Mouse (Mus musculus): ENCODE measurements around the gene Tmem120b. TPM values are rescaled to one million over a fixed set of nuclear protein-coding genes. Genes with fewer than 3 reads are reported as not detected.

Tmem120b gene
- polyA plus RNA-seq, 1 experiment from 2014 or later: 12.4 TPM

GRCm38 (mm10) chr5:123094238-123094991 is 26.2 kb downstream of the Tmem120b start:
- no peaks in the 10 kb centered on the region for H3K27me3 ChIP-seq (ENCODE audit: control insufficient read depth, insufficient read depth, low read depth, low read length)
- no peak overlapping the region for H3K4me2 ChIP-seq (ENCODE audit: low read depth, low read length)
- WGBS: 68% methylated on average over 25 of the region's 25 CpGs
- no peaks in the 10 kb centered on the region for H3K36me3 ChIP-seq (ENCODE audit: control insufficient read depth, insufficient read depth, low read length)
- no peak overlapping the region for H3K27ac ChIP-seq (ENCODE audit: low read length)
- H3K9me3 ChIP-seq (ENCODE audit: control insufficient read depth, low read length): no peaks in the 10 kb centered on the region
- no peak for ATAC-seq (ENCODE audit: low read depth)
- no peaks in the 10 kb centered on the region for H3K4me1 ChIP-seq (replicated peaks; ENCODE audit: control insufficient read depth, insufficient read depth, low read length)
- no peak overlapping the region for H3K4me3 ChIP-seq (ENCODE audit: low read length)
- no peak overlapping the region for H3K9ac ChIP-seq (ENCODE audit: low read length)

- Histone ChIP-seq H3K27me3 (ENCODE audit: control insufficient read depth, insufficient read depth, low read depth, low read length) (no peaks in the 10 kb centered on the region), H3K9me3 (ENCODE audit: control insufficient read depth, low read length) (no peaks in the 10 kb centered on the region), H3K4me1 (replicated peaks; ENCODE audit: control insufficient read depth, insufficient read depth, low read length) (no peaks in the 10 kb centered on the region), H3K36me3 (ENCODE audit: control insufficient read depth, insufficient read depth, low read length) (no peaks in the 10 kb centered on the region), H3K27ac (ENCODE audit: low read length) (no peak overlapping the region), H3K4me3 (ENCODE audit: low read length) (no peak overlapping the region), H3K9ac (ENCODE audit: low read length) (no peak overlapping the region), H3K4me2 (ENCODE audit: low read depth, low read length) (no peak overlapping the region)
- no peak for ATAC-seq (ENCODE audit: low read depth)
- WGBS: 87% methylated on average over 8 of the region's 8 CpGs
Observed at GRCm38 (mm10) chr5:123096299-123096698, 28.1 kb downstream of the Tmem120b start.

- 65% methylated on average over 2 of the region's 2 CpGs for WGBS
- no peak for ATAC-seq (ENCODE audit: low read depth)
- Histone ChIP-seq H3K27ac (ENCODE audit: low read length) (no peak overlapping the region), H3K4me1 (replicated peaks; ENCODE audit: control insufficient read depth, insufficient read depth, low read length) (0 out of 2 replicates have a peak, but pooled peaks cover 3% of the 10 kb centered on the region), H3K36me3 (ENCODE audit: control insufficient read depth, insufficient read depth, low read length) (no peaks in the 10 kb centered on the region), H3K4me2 (ENCODE audit: low read depth, low read length) (no peak overlapping the region), H3K9me3 (ENCODE audit: control insufficient read depth, low read length) (no peaks in the 10 kb centered on the region), H3K27me3 (ENCODE audit: control insufficient read depth, insufficient read depth, low read depth, low read length) (no peaks in the 10 kb centered on the region), H3K4me3 (ENCODE audit: low read length) (no peak overlapping the region), H3K9ac (ENCODE audit: low read length) (no peak overlapping the region)
Observed at GRCm38 (mm10) chr5:123098487-123098886, 30.3 kb downstream of the Tmem120b start.

- H3K4me3 ChIP-seq (ENCODE audit: low read length): no peak overlapping the region
- H3K4me2 ChIP-seq (ENCODE audit: low read depth, low read length): no peak overlapping the region
- H3K27ac ChIP-seq (ENCODE audit: low read length): no peak overlapping the region
- no peaks in the 10 kb centered on the region for H3K36me3 ChIP-seq (ENCODE audit: control insufficient read depth, insufficient read depth, low read length)
- no peaks in the 10 kb centered on the region for H3K9me3 ChIP-seq (ENCODE audit: control insufficient read depth, low read length)
- no peak for ATAC-seq (ENCODE audit: low read depth)
- H3K4me1 ChIP-seq (replicated peaks; ENCODE audit: control insufficient read depth, insufficient read depth, low read length): 0 out of 2 replicates have a peak, but pooled peaks cover 3% of the 10 kb centered on the region
- WGBS: 39% methylated on average over 7 of the region's 7 CpGs
- H3K27me3 ChIP-seq (ENCODE audit: control insufficient read depth, insufficient read depth, low read depth, low read length): no peaks in the 10 kb centered on the region
- no peak overlapping the region for H3K9ac ChIP-seq (ENCODE audit: low read length)
Observed at GRCm38 (mm10) chr5:123102376-123102775, 34.2 kb downstream of the Tmem120b start.

GRCm38 (mm10) chr5:123103556-123103955 is 35.3 kb downstream of the Tmem120b start:
- Histone ChIP-seq H3K4me3 (ENCODE audit: low read length) (no peak overlapping the region), H3K27me3 (ENCODE audit: control insufficient read depth, insufficient read depth, low read depth, low read length) (no peaks in the 10 kb centered on the region), H3K4me2 (ENCODE audit: low read depth, low read length) (no peak overlapping the region), H3K36me3 (ENCODE audit: control insufficient read depth, insufficient read depth, low read length) (no peaks in the 10 kb centered on the region), H3K27ac (ENCODE audit: low read length) (no peak overlapping the region), H3K9ac (ENCODE audit: low read length) (no peak overlapping the region), H3K9me3 (ENCODE audit: control insufficient read depth, low read length) (no peaks in the 10 kb centered on the region), H3K4me1 (replicated peaks; ENCODE audit: control insufficient read depth, insufficient read depth, low read length) (0 out of 2 replicates have a peak, but pooled peaks cover 3% of the 10 kb centered on the region)
- ATAC-seq (ENCODE audit: low read depth): peak; percentile 44; the same call in 1 of the 2 replicates
- WGBS: 39% methylated on average over 8 of the region's 8 CpGs

GRCm38 (mm10) chr5:123104769-123105168 is 36.6 kb downstream of the Tmem120b start:
- WGBS: 49% methylated on average over 6 of the region's 6 CpGs

GRCm38 (mm10) chr5:123109452-123110203 is 41.4 kb downstream of the Tmem120b start:
- Histone ChIP-seq H3K4me3 (ENCODE audit: low read length) (no peak overlapping the region), H3K27me3 (ENCODE audit: control insufficient read depth, insufficient read depth, low read depth, low read length) (no peaks in the 10 kb centered on the region), H3K36me3 (ENCODE audit: control insufficient read depth, insufficient read depth, low read length) (no peaks in the 10 kb centered on the region), H3K4me2 (ENCODE audit: low read depth, low read length) (peak overlapping the region; percentile 44), H3K27ac (ENCODE audit: low read length) (no peak overlapping the region), H3K4me1 (replicated peaks; ENCODE audit: control insufficient read depth, insufficient read depth, low read length) (peaks cover 14% of the 10 kb centered on the region), H3K9me3 (ENCODE audit: control insufficient read depth, low read length) (no peaks in the 10 kb centered on the region), H3K9ac (ENCODE audit: low read length) (no peak overlapping the region)
- ATAC-seq (ENCODE audit: low read depth): peak; percentile 59; the same call in 1 of the 2 replicates
- 34% methylated on average over 13 of the region's 13 CpGs for WGBS

More at GRCm38 (mm10) chr5:123104769-123105168, 36.6 kb downstream of the Tmem120b start:
- ATAC-seq (ENCODE audit: low read depth): peak; percentile 6; the same call in 1 of the 2 replicates
- H3K4me2 ChIP-seq (ENCODE audit: low read depth, low read length): no peak overlapping the region
- no peak overlapping the region for H3K27ac ChIP-seq (ENCODE audit: low read length)
- H3K27me3 ChIP-seq (ENCODE audit: control insufficient read depth, insufficient read depth, low read depth, low read length): no peaks in the 10 kb centered on the region
- H3K4me3 ChIP-seq (ENCODE audit: low read length): no peak overlapping the region
- no peaks in the 10 kb centered on the region for H3K9me3 ChIP-seq (ENCODE audit: control insufficient read depth, low read length)
- H3K4me1 ChIP-seq (replicated peaks; ENCODE audit: control insufficient read depth, insufficient read depth, low read length): peaks cover 6% of the 10 kb centered on the region
- H3K36me3 ChIP-seq (ENCODE audit: control insufficient read depth, insufficient read depth, low read length): no peaks in the 10 kb centered on the region
- no peak overlapping the region for H3K9ac ChIP-seq (ENCODE audit: low read length)

- Histone ChIP-seq H3K4me2 (ENCODE audit: low read depth, low read length) (no peak overlapping the region), H3K27me3 (ENCODE audit: control insufficient read depth, insufficient read depth, low read depth, low read length) (no peaks in the 10 kb centered on the region), H3K27ac (ENCODE audit: low read length) (peak overlapping the region; percentile 3; the same call in 1 of the 2 replicates), H3K4me1 (replicated peaks; ENCODE audit: control insufficient read depth, insufficient read depth, low read length) (peaks cover 17% of the 10 kb centered on the region), H3K4me3 (ENCODE audit: low read length) (no peak overlapping the region), H3K9me3 (ENCODE audit: control insufficient read depth, low read length) (no peaks in the 10 kb centered on the region), H3K36me3 (ENCODE audit: control insufficient read depth, insufficient read depth, low read length) (no peaks in the 10 kb centered on the region), H3K9ac (ENCODE audit: low read length) (peak overlapping the region; percentile 5; the same call in 1 of the 2 replicates)
- peak; percentile 20; the same call in 1 of the 2 replicates for ATAC-seq (ENCODE audit: low read depth)
- 61% methylated on average over 13 of the region's 13 CpGs for WGBS
Observed at GRCm38 (mm10) chr5:123110296-123110721, 42.1 kb downstream of the Tmem120b start.

GRCm38 (mm10) chr5:123114109-123114508 is 45.9 kb downstream of the Tmem120b start:
- Histone ChIP-seq H3K4me2 (ENCODE audit: low read depth, low read length) (no peak overlapping the region), H3K36me3 (ENCODE audit: control insufficient read depth, insufficient read depth, low read length) (no peaks in the 10 kb centered on the region), H3K4me1 (replicated peaks; ENCODE audit: control insufficient read depth, insufficient read depth, low read length) (peaks cover 34% of the 10 kb centered on the region), H3K9ac (ENCODE audit: low read length) (no peak overlapping the region), H3K4me3 (ENCODE audit: low read length) (no peak overlapping the region), H3K9me3 (ENCODE audit: control insufficient read depth, low read length) (no peaks in the 10 kb centered on the region), H3K27ac (ENCODE audit: low read length) (no peak overlapping the region), H3K27me3 (ENCODE audit: control insufficient read depth, insufficient read depth, low read depth, low read length) (no peaks in the 10 kb centered on the region)
- WGBS: 46% methylated on average over 11 of the region's 11 CpGs
- ATAC-seq (ENCODE audit: low read depth): no peak

All from lung, embryonic 16.5 days (tissue).